Mouse (Mus musculus) kidney, embryonic 14.5 days (tissue): ENCODE data around the gene Syngr3. TPM values are rescaled to one million over a fixed set of nuclear protein-coding genes. Genes with fewer than 3 reads are reported as not detected.
A peak's percentile ranks its signal among the peaks of the same experiment; 100 is the strongest.

Experiments
- ATAC-seq: fragments of 200-750 bp; cut with Nextera tagmentation; 2 replicates; pipeline ENCODE4 v1.8.0; 2017; ENCODE audit warnings: moderate number of reproducible peaks, mild to moderate bottlenecking, moderate TSS enrichment, moderate library complexity; ENCODE audit not compliant: low FRiP score, low TSS enrichment
- H3K27ac ChIP-seq: fragments of 300-500 bp; sonication (generic); 2 replicates; pipeline ENCODE4 v1.5.1; 2014; ENCODE audit warnings: low read depth, mild to moderate bottlenecking, low read length, moderate library complexity, mixed read lengths
- H3K27me3 ChIP-seq: fragments of 300-500 bp; sonication (generic); 2 replicates; pipeline ENCODE4 v1.6.1; 2014; ENCODE audit warnings: mild to moderate bottlenecking, low read length; ENCODE audit not compliant: control insufficient read depth, insufficient read depth
- H3K36me3 ChIP-seq: fragments of 300-500 bp; sonication (generic); 2 replicates; pipeline ENCODE4 v1.6.1; 2014; ENCODE audit warnings: low read length, mixed read lengths; ENCODE audit not compliant: control insufficient read depth, insufficient read depth
- H3K4me1 ChIP-seq: fragments of 300-500 bp; sonication (generic); 2 replicates; pipeline ENCODE4 v1.6.1; 2014; ENCODE audit warnings: low read length, mixed read lengths; ENCODE audit not compliant: control insufficient read depth, insufficient read depth
- H3K4me2 ChIP-seq: fragments of 300-500 bp; sonication (generic); replicated peaks from 2 replicates; pipeline ENCODE4 v1.6.1; 2014; ENCODE audit warnings: low read depth, mild to moderate bottlenecking, low read length
- H3K4me3 ChIP-seq: fragments of 300-500 bp; sonication (generic); 2 replicates; pipeline ENCODE4 v1.5.1; 2014; ENCODE audit warnings: mild to moderate bottlenecking, low read length
- H3K9ac ChIP-seq: fragments of 300-500 bp; sonication (generic); 2 replicates; pipeline ENCODE4 v1.6.1; 2014; ENCODE audit warnings: low read depth, mild to moderate bottlenecking, low read length, moderate library complexity
- H3K9me3 ChIP-seq: fragments of 300-500 bp; sonication (generic); 2 replicates; pipeline ENCODE4 v1.6.1; 2016; ENCODE audit warnings: low read length; ENCODE audit not compliant: control insufficient read depth
- WGBS: fragments of 180-500 bp; shearing (Covaris S2); extraction: QIAGEN DNeasy Blood & Tissue Kit; methylation state at CpG from one replicate; pipeline ENCODE4 v1.1.7; 2014; 5-methylcytosine and 5-hydroxymethylcytosine counted together
- polyA plus RNA-seq: library from polyadenylated mRNA; unstranded; fragments of >200 nt; fragmentation: Nextera tagmentation; extraction: Ambion mirVana; gene quantifications from 2 replicates; pipeline ENCODE4 v1.2.1, GENCODE M21; 2014

The Syngr3 gene
- polyA plus RNA-seq, 1 experiment from 2014 or later = 1.2 TPM

DNA sequence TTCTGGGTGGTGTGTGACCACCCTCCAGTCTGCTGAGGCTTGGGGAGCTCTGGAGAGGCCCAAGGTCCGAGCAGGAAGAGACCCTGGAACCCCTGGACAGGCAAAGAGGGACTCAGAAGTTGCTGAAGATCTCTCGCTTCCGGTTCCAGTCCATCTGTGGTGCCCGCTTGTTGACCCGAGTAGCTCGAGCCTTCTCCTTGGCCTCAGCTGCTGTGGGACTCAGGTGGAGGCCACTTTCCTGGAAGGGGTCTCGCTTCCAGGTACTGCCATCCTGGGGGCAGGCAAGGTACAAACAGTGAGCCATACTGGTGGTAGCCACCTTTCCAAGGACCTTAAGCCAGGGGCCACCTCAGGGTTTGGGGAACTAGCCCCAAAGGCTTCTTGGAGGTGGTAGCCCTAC lies 49.6 kb downstream of the Syngr3 start:
- H3K9ac ChIP-seq = no peak overlapping the region
- H3K4me2 ChIP-seq = no peak overlapping the region
- no peaks in the 10 kb centered on the region for H3K27me3 ChIP-seq
- 89% methylated on average over 7 of the region's 7 CpGs for WGBS
- H3K4me3 ChIP-seq = no peak overlapping the region
- H3K27ac ChIP-seq = peak overlapping the region; percentile 87
- H3K4me1 ChIP-seq = peaks cover 33% of the 10 kb centered on the region
- H3K9me3 ChIP-seq = no peaks in the 10 kb centered on the region
- peaks cover 19% of the 10 kb centered on the region for H3K36me3 ChIP-seq
- no peak for ATAC-seq

DNA sequence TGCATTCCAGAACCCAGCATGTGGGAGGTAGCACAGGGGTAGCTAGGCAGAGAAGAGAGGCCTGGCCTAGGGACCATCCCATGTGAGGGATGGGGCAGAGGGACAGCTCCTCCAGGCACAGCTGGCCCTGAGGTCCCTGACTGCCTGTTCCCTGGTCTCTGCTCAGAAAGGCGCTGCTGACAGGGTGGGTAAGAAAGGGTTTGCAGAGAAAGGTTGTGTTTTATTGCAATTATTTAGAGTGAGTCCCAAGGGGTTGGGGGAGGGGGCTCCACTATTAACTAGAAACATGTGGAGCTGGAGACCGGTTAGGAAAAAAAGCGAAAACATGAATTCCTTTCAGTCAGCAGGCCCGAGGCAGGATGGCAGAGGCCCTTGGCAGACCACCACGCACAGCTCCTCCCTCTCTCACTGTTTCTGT lies 50.2 kb downstream of the Syngr3 start:
- peaks cover 22% of the 10 kb centered on the region for H3K36me3 ChIP-seq
- H3K4me3 ChIP-seq = no peak overlapping the region
- ATAC-seq = peak; percentile 36
- no peaks in the 10 kb centered on the region for H3K9me3 ChIP-seq
- peak overlapping the region; percentile 87 for H3K27ac ChIP-seq
- 50% methylated on average over 5 of the region's 5 CpGs for WGBS
- peaks cover 28% of the 10 kb centered on the region for H3K4me1 ChIP-seq
- no peak overlapping the region for H3K4me2 ChIP-seq
- no peak overlapping the region for H3K9ac ChIP-seq
- H3K27me3 ChIP-seq = no peaks in the 10 kb centered on the region

DNA sequence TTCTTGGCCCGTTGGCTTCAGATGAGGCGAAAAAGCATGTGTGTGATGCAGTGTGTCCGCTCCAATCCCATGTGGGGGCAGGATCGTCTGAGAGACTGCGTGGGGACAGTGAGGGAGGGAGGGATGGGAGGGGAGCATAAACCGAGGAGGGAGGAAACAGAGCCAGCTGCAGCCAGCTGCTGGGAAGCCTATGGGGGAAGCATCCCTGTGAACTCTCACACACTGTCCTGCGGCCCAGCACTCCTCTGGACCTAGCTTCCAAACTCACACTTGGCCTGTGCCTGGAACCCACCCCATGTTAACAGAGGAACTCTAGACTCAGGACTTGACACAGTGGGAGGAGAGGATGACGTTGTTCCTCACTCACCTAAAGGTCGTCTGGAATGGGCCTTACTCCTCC lies 50.9 kb downstream of the Syngr3 start:
- Histone ChIP-seq H3K9me3 (no peaks in the 10 kb centered on the region), H3K27me3 (no peaks in the 10 kb centered on the region), H3K27ac (peak overlapping the region; percentile 87), H3K4me2 (no peak overlapping the region), H3K4me1 (peaks cover 20% of the 10 kb centered on the region), H3K36me3 (peaks cover 22% of the 10 kb centered on the region), H3K4me3 (no peak overlapping the region), H3K9ac (0 out of 2 replicates have a peak overlapping the region, but pooled peaks have one; percentile 32)
- peak; percentile 81 for ATAC-seq
- 39% methylated on average over 9 of the region's 9 CpGs for WGBS

DNA sequence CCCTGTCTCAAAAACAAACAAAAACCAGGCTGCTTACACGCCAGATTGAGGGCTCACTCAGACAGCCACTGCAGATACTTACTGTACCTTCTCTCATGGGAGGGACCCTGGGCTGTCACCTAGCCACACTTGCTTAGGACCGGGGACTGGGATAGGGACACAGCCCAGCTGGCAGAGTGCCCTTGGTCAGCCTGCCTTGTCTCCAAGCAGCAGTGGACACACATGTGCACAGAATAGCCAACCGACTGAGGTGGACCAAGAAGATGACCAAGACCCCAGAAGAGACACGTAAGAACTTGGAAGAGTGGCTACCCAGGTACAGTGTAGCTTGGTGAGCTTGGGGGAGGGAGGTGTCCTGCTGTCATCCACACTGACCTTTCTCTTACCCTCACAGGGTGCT lies 51.5 kb downstream of the Syngr3 start:
- Histone ChIP-seq H3K27me3 (no peaks in the 10 kb centered on the region), H3K9me3 (no peaks in the 10 kb centered on the region), H3K4me1 (peaks cover 18% of the 10 kb centered on the region), H3K27ac (peak overlapping the region; percentile 77), H3K4me3 (no peak overlapping the region), H3K4me2 (no peak overlapping the region), H3K9ac (no peak overlapping the region), H3K36me3 (peaks cover 22% of the 10 kb centered on the region)
- 88% methylated on average over 4 of the region's 4 CpGs for WGBS
- ATAC-seq = no peak

DNA sequence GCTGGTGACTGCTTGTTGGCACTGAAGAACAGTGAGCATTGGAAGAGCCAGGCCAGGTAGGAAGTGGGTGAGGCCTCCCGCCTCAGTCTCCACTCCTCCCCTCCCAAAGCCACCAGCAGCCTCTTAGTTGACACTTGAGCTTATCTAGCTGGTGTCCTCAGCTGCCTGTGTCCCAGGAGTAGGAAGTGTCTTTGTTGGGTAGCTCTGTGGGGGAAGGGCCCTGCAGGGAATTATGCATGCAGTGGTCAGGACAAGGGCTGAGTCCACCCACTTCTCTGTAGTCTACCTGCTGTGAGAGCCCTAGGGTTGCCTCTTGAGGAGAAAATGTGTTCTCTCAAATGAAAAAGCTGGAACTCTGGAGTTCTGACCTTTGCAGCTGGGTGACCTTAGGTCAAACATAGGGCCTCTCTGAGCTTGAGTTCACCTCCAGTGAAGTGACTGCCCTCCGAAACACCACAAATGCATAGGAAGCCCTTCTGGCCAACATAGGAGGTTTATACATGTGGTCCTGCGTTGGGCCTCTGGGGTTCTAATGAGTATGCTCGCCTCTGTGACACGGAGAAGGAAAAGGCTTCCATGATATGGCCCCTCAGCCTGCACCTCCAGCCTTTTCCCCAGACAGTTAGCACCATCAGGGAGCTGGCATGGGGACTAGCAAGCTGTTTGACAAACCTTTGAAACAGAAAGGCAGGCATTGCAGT lies 52.8 kb downstream of the Syngr3 start:
- Histone ChIP-seq H3K4me3 (no peak overlapping the region), H3K4me2 (no peak overlapping the region), H3K9me3 (no peaks in the 10 kb centered on the region), H3K36me3 (peaks cover 21% of the 10 kb centered on the region), H3K4me1 (peaks cover 21% of the 10 kb centered on the region), H3K9ac (no peak overlapping the region), H3K27ac (no peak overlapping the region), H3K27me3 (no peaks in the 10 kb centered on the region)
- ATAC-seq = no peak
- WGBS = 70% methylated on average over 5 of the region's 5 CpGs

DNA sequence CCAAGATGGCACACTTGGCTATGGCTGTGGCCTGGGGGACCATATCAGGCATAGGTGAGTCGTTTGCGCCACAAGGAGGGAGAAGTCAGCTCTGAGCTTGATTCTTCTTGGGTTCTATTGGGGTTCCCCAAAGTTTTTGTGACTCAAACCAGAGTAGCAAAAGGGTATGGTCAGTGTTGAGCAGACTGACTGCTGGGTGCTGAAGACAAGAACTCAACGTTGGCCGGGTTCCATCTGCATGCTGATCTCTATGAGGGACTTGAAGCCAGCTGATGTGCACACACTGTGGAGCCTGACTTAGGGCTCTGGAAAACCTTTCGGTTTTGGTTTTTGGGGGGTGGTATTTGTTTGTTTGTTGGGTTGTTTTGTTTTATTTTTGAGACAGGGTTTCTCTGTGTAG lies 54.1 kb downstream of the Syngr3 start:
- Histone ChIP-seq H3K9me3 (no peaks in the 10 kb centered on the region), H3K4me2 (no peak overlapping the region), H3K27me3 (no peaks in the 10 kb centered on the region), H3K4me3 (no peak overlapping the region), H3K36me3 (peaks cover 15% of the 10 kb centered on the region), H3K27ac (no peak overlapping the region), H3K9ac (no peak overlapping the region), H3K4me1 (peaks cover 27% of the 10 kb centered on the region)
- ATAC-seq = no peak
- WGBS = 97% methylated on average over 5 of the region's 5 CpGs

Other genes starting within 250 kb of the Syngr3 start
- 2.5 and 2.8 TPM in 2 replicates for gene Dnase1l2, start 246.8 kb downstream of the Syngr3 start, polyA plus RNA-seq
- gene E4f1, start 219.6 kb downstream of the Syngr3 start, polyA plus RNA-seq = 21.6 and 23.2 TPM in 2 replicates
- gene Pgp, start 219.6 kb downstream of the Syngr3 start, polyA plus RNA-seq = 54.1 and 65.0 TPM in 2 replicates
- gene Bricd5, start 216.1 kb downstream of the Syngr3 start, polyA plus RNA-seq = 0.71 and 1.6 TPM in 2 replicates
- 36.4 and 36.9 TPM in 2 replicates for gene Mlst8, start 210.9 kb downstream of the Syngr3 start, polyA plus RNA-seq
- gene Caskin1, start 201.4 kb downstream of the Syngr3 start, polyA plus RNA-seq = 1.6 and 1.8 TPM in 2 replicates
- 69.0 and 88.5 TPM in 2 replicates for gene Traf7, start 162.0 kb downstream of the Syngr3 start, polyA plus RNA-seq
- 2.7 and 2.8 TPM in 2 replicates for gene Rab26, start 155.7 kb downstream of the Syngr3 start, polyA plus RNA-seq
- 16.7 and 31.6 TPM in 2 replicates for gene Pkd1, start 140.1 kb downstream of the Syngr3 start, polyA plus RNA-seq
- gene Tsc2, start 57.3 kb downstream of the Syngr3 start, polyA plus RNA-seq = 48.3 and 55.4 TPM in 2 replicates
- 14.2 and 17.0 TPM in 2 replicates for gene Nthl1, start 57.3 kb downstream of the Syngr3 start, polyA plus RNA-seq
- 86.1 and 95.5 TPM in 2 replicates for gene Slc9a3r2, start 39.6 kb downstream of the Syngr3 start, polyA plus RNA-seq
- gene Npw, start 31.5 kb downstream of the Syngr3 start, polyA plus RNA-seq = 0.66 TPM in 1 of 2 replicates, not detected in the other
- 25.3 and 34.4 TPM in 2 replicates for gene Zfp598, start 20.3 kb downstream of the Syngr3 start, polyA plus RNA-seq
- gene Gfer, start 6.2 kb upstream of the Syngr3 start, polyA plus RNA-seq = 48.1 and 54.4 TPM in 2 replicates
- gene Noxo1, start 6.3 kb upstream of the Syngr3 start, polyA plus RNA-seq = 3.1 and 3.5 TPM in 2 replicates
- gene Tbl3, start 17.7 kb upstream of the Syngr3 start, polyA plus RNA-seq = 64.8 and 105 TPM in 2 replicates
- 0.62 TPM in 1 of 2 replicates, not detected in the other for gene Rnf151, start 28.1 kb upstream of the Syngr3 start, polyA plus RNA-seq
- 1,741 and 1,827 TPM in 2 replicates for gene Rps2, start 28.2 kb upstream of the Syngr3 start, polyA plus RNA-seq
- gene Ndufb10, start 34.5 kb upstream of the Syngr3 start, polyA plus RNA-seq = 225 and 229 TPM in 2 replicates
- not detected in 2 replicates for gene Rpl3l, start 37.9 kb upstream of the Syngr3 start, polyA plus RNA-seq
- gene Msrb1, start 46.7 kb upstream of the Syngr3 start, polyA plus RNA-seq = 35.2 and 39.0 TPM in 2 replicates
- gene Hs3st6, start 63.0 kb upstream of the Syngr3 start, polyA plus RNA-seq = 32.7 and 35.9 TPM in 2 replicates
- gene Meiob, start 114.3 kb upstream of the Syngr3 start, polyA plus RNA-seq = 0.19 TPM in 1 of 2 replicates, not detected in the other
- 46.6 and 55.4 TPM in 2 replicates for gene Hagh, start 150.2 kb upstream of the Syngr3 start, polyA plus RNA-seq
- gene Fahd1, start 160.4 kb upstream of the Syngr3 start, polyA plus RNA-seq = 30.4 and 34.1 TPM in 2 replicates
- 0.49 and 1.0 TPM in 2 replicates for gene Igfals, start 176.0 kb upstream of the Syngr3 start, polyA plus RNA-seq
- 57.1 and 61.8 TPM in 2 replicates for gene Nubp2, start 196.4 kb upstream of the Syngr3 start, polyA plus RNA-seq
- gene Spsb3, start 196.7 kb upstream of the Syngr3 start, polyA plus RNA-seq = 32.1 and 36.8 TPM in 2 replicates
- 18.2 and 25.2 TPM in 2 replicates for gene Eme2, start 205.1 kb upstream of the Syngr3 start, polyA plus RNA-seq
- gene Mrps34, start 205.2 kb upstream of the Syngr3 start, polyA plus RNA-seq = 102 and 111 TPM in 2 replicates
- gene Nme3, start 206.5 kb upstream of the Syngr3 start, polyA plus RNA-seq = 84.6 and 99.5 TPM in 2 replicates
- gene Mapk8ip3, start 247.0 kb upstream of the Syngr3 start, polyA plus RNA-seq = 23.9 and 31.8 TPM in 2 replicates